Mouse (Mus musculus) embryonic fibroblast, embryonic 13.5 days (primary cell): ENCODE results near the gene Gm42742.

Experiments used
- CTCF ChIP-seq: IDR thresholded peaks from 2 replicates; pipeline ENCODE4 v1.5.1; 2011; ENCODE audit warnings: mild to moderate bottlenecking, control low read depth, low read length, moderate library complexity, borderline replicate concordance; ENCODE audit not compliant: insufficient read depth
- POLR2A ChIP-seq: IDR thresholded peaks from 2 replicates; pipeline ENCODE4 v1.6.1; 2011; ENCODE audit warnings: low read depth, mild to moderate bottlenecking, control low read depth, low read length, moderate library complexity

DNA sequence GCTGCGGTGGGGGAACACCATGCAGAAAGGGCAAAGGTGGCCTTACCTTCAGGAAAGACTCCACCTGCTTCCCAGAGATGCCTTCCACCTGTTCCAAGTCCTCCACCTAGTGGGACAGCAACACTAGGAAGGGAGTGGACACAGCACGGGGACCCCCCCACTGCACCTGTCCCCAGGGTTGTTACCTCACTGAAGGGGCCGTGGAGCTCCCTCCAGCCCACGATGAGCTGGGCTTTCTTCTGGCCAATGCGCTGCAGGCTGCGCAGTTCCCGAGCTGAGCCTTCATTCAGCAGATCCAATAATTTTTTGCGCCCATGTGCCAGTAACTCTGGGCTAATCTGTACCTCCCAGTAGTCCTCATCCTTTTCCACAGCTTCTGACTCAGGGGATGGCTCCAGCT, 7.0 kb upstream of the Gm42742 start:
- no peak for TF ChIP-seq CTCF
- TF ChIP-seq POLR2A, result no peak
